Mouse (Mus musculus): ENCODE results near the gene Aldh18a1.
A peak's percentile ranks its signal among the peaks of the same experiment; 100 is the strongest.
"Not testable (repeated sequence)": the region's sequence is repeated elsewhere in the genome, so short reads cannot be mapped to it uniquely, and the experiment has no call there.

The Aldh18a1 gene

GRCm38 (mm10) chr19:40588293-40588654 lies at the start of gene Aldh18a1:
TSS of gene Aldh18a1 (minus strand) at chr19:40588463.
- peak; percentile 96 to 97 for DNase-seq

GRCm38 (mm10) chr19:40637601-40638000 lies 49.3 kb upstream of the Aldh18a1 start:
- no peak for DNase-seq

- no peak for DNase-seq
Observed at GRCm38 (mm10) chr19:40637091-40637490, 48.8 kb upstream of the Aldh18a1 start.

GRCm38 (mm10) chr19:40633144-40633543 lies 44.9 kb upstream of the Aldh18a1 start:
- DNase-seq, result no peak

GRCm38 (mm10) chr19:40632668-40633067 lies 44.4 kb upstream of the Aldh18a1 start:
- DNase-seq, result no peak

- DNase-seq, result no peak
Observed at GRCm38 (mm10) chr19:40632193-40632592, 43.9 kb upstream of the Aldh18a1 start.

GRCm38 (mm10) chr19:40630606-40631005 lies 42.3 kb upstream of the Aldh18a1 start:
- DNase-seq, result no peak

- no peak for DNase-seq
Observed at GRCm38 (mm10) chr19:40630096-40630495, 41.8 kb upstream of the Aldh18a1 start.

- DNase-seq, result no peak
Observed at GRCm38 (mm10) chr19:40628950-40629349, 40.7 kb upstream of the Aldh18a1 start.

- no peak for DNase-seq
Observed at GRCm38 (mm10) chr19:40625935-40626334, 37.7 kb upstream of the Aldh18a1 start.

GRCm38 (mm10) chr19:40621616-40622015 lies 33.4 kb upstream of the Aldh18a1 start:
- not testable (repeated sequence) for DNase-seq

- DNase-seq, result peak; percentile 50 to 56
Observed at GRCm38 (mm10) chr19:40616021-40616420, 27.8 kb upstream of the Aldh18a1 start.

GRCm38 (mm10) chr19:40614811-40615210 lies 26.5 kb upstream of the Aldh18a1 start:
- DNase-seq, result no peak

- peak; percentile 94 to 95 for DNase-seq
Observed at GRCm38 (mm10) chr19:40611830-40612506, 23.7 kb upstream of the Aldh18a1 start, which contains the start of the genes Tctn3 and Entpd1. TSS of gene Tctn3 (minus strand) at chr19:40612233. TSS of gene Entpd1 (plus strand) at chr19:40612366.

- no peak for DNase-seq
Observed at GRCm38 (mm10) chr19:40607676-40608075, 19.4 kb upstream of the Aldh18a1 start.

GRCm38 (mm10) chr19:40605189-40605588 lies 16.9 kb upstream of the Aldh18a1 start:
- no peak for DNase-seq

- DNase-seq, result no peak
Observed at GRCm38 (mm10) chr19:40601870-40602269, 13.6 kb upstream of the Aldh18a1 start.

- DNase-seq, result not testable (repeated sequence)
Observed at GRCm38 (mm10) chr19:40600846-40601245, 12.6 kb upstream of the Aldh18a1 start.

- no peak for DNase-seq
Observed at GRCm38 (mm10) chr19:40595831-40596230, 7.6 kb upstream of the Aldh18a1 start.

- DNase-seq, result no peak
Observed at GRCm38 (mm10) chr19:40595231-40595630, 7.0 kb upstream of the Aldh18a1 start.

- no peak for DNase-seq
Observed at GRCm38 (mm10) chr19:40589530-40589880, 1.2 kb upstream of the Aldh18a1 start.

GRCm38 (mm10) chr19:40588847-40589529 lies 725 bp upstream of the Aldh18a1 start:
- DNase-seq, result peak; percentile 94 to 96

GRCm38 (mm10) chr19:40587491-40588292 lies 571 bp downstream of the Aldh18a1 start:
- no peak for DNase-seq

GRCm38 (mm10) chr19:40586908-40587307 lies 1.4 kb downstream of the Aldh18a1 start:
- DNase-seq, result no peak
